Mouse (Mus musculus): ENCODE measurements at regions not wholly inside any gene's neighbourhood (a gene's known extent, or its start where the extent isn't known, plus 50 kb on each side); places are given as distances from the start of the nearest gene placed in this dataset.

- DNase-seq (ENCODE audit: inconsistent age in 2 of 2, low spot score in 1 of 2), result no peak
Observed at GRCm38 (mm10) chr4:106149471-106150048, 166.5 kb upstream of the Usp24 start.

- no peak for DNase-seq (ENCODE audit: inconsistent age in 2 of 2, low spot score in 1 of 2)
Observed at GRCm38 (mm10) chr4:106150775-106151174, 165.2 kb upstream of the Usp24 start.

GRCm38 (mm10) chr4:106157451-106158179 lies 158.4 kb upstream of the Usp24 start:
- no peak for DNase-seq (ENCODE audit: inconsistent age in 2 of 2, low spot score in 1 of 2)

GRCm38 (mm10) chr4:106161592-106161991 lies 154.4 kb upstream of the Usp24 start:
- no peak for DNase-seq (ENCODE audit: inconsistent age in 2 of 2, low spot score in 1 of 2)

DNA sequence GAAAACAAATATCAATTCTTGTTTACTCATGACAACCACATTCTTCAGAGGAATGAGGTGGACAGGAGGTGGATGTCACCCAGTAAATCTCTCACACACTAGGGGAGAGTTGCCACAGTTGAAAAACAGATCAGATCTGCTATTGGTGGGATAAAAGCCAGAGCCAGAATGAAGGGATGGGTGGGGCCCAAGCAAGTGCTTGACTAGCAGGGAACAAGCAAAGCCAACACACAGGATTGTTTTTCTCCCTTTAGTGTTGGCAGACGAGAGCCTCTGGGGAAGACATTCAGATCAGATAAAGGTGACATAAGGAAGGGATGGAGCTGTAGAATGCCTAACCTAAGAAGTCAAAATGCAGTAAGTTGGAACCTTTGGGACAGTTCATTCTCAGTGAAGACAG lies 153.5 kb upstream of the Usp24 start:
- DNase-seq (ENCODE audit: inconsistent age in 2 of 2, low spot score in 1 of 2), result no peak

DNA sequence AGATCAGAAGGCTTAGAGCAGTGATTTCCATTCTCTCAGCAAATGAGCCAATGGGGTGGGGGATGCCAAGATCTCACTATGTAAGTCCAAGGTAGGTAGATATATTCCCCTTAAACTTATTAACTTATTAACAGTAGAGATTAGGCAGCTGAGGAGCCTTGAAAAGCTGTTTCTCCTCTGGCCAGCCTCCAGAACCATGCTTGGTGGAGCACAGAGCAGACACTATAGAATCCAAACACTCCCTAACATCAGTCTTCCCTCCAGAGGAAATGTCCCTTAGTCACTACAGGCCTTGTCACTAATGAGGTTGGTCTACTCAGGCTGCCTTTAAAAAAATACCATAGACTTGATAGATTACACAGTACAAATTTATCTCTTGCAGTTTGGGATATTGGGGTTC lies 152.8 kb upstream of the Usp24 start:
- peak in 1 of 2 experiments; percentile 48 for DNase-seq (ENCODE audit: inconsistent age in 2 of 2, low spot score in 1 of 2)

DNA sequence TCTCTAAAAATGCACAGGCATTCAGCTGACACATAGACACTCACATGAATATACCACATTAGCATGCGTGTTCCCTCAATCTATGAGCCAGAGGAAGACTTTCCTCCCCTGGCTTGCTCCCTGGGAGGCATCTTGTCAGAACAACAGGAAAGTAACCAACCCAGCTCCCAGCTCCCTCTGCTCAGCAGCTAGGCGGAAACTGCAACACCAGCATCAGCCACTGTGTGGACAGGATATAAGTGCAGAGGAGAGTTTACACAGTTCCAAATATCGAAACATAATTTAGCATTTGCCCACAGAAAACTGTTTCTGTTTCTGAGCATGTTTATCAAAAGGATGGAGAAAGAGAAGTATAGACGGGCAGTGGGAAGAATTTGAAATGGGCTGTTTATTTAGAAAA lies 148.3 kb upstream of the Usp24 start:
- no peak for DNase-seq (ENCODE audit: inconsistent age in 2 of 2, low spot score in 1 of 2)

- no peak for DNase-seq (ENCODE audit: inconsistent age in 2 of 2, low spot score in 1 of 2)
Observed at GRCm38 (mm10) chr4:106168741-106169140, 147.3 kb upstream of the Usp24 start.

GRCm38 (mm10) chr4:106169466-106169865 lies 146.5 kb upstream of the Usp24 start:
- no peak for DNase-seq (ENCODE audit: inconsistent age in 2 of 2, low spot score in 1 of 2)

DNA sequence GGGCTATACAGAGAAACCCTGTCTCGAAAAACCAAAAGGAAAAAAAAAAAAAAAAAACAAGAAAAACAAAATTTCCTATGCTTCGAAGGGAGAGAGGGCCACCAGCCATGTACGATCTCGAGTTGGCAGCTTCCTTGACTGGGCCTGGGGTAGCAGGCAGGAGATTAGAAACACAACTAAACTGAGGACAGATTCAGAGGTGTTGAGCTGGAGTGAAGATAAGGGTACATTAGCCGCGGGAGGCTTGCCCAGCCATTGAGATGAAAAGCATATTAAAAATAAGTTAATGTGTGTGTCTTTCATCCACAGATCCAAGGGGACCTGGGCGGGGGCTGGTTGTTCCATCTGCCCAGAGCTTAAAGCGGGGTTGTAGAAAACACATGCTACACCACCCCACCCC lies 145.3 kb upstream of the Usp24 start:
- DNase-seq (ENCODE audit: inconsistent age in 2 of 2, low spot score in 1 of 2), result no peak

GRCm38 (mm10) chr4:106175352-106175751 lies 140.7 kb upstream of the Usp24 start:
- no peak for DNase-seq (ENCODE audit: inconsistent age in 2 of 2, low spot score in 1 of 2)

- DNase-seq (ENCODE audit: inconsistent age in 2 of 2, low spot score in 1 of 2), result peak in 1 of 2 experiments; percentile 70
Observed at GRCm38 (mm10) chr4:106185745-106186501, 130.1 kb upstream of the Usp24 start.

- DNase-seq (ENCODE audit: inconsistent age in 2 of 2, low spot score in 1 of 2), result peak in 1 of 2 experiments; percentile 85
Observed at GRCm38 (mm10) chr4:106186684-106187083, 129.3 kb upstream of the Usp24 start.

DNA sequence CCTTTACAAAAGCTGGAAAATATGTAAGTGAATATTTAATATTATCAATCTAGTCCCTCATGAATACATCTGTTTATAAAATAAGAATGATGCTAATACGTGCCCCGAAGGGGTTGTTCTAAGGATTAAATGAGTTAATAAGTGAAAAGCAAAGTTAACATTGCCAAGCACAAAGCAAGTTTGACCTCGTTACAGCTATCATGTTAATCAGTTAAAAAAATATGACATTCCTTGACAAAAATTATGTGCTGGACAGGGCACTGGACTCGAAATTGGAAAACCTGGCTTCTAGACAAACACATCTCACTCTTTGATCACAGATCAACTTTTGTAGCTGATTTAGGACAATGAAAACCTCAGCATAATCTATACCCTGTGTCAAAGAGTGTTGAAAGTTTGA lies 125.8 kb upstream of the Usp24 start:
- no peak for DNase-seq (ENCODE audit: inconsistent age in 2 of 2, low spot score in 1 of 2)

DNA sequence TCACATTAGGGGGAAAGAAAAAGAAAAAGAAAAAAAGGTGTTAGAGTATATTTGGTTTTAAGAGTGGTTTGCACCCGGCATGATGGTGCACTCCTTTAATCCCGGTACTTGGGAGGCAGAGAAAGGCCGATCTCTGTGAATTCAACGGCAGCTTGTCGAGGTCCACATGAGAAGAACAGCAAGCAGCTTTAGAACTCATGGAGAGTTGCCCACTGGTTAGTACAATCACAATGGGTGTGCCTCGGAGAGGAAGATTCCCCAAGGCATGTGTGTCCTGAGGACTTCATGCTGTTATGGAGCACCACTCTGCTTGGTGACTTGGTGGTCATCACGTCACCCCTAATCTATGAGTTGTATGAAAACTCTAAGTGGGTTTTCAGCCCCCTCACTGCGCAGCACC lies 124.7 kb upstream of the Usp24 start:
- no peak for DNase-seq (ENCODE audit: inconsistent age in 2 of 2, low spot score in 1 of 2)

DNA sequence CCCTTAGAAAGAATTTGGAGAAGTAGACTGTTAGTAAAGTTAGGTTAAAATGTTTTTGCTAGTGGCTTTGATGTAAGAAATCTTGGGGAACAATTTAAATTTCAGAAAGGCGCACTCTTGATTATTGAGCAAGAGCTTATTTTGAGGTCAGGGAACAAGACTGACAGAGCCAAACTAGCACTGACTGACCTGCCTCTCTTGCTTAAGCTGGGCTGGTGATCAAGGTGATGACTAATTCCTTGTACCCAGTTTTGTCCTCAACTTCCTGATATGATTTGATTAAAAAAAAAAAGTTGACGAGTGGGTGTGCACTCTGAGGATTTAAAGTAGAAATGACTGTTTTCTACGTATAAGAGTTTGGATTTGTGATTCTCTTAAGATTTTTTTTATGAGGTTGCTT lies 124.2 kb upstream of the Usp24 start:
- peak in 1 of 2 experiments; percentile 78 for DNase-seq (ENCODE audit: inconsistent age in 2 of 2, low spot score in 1 of 2)

DNA sequence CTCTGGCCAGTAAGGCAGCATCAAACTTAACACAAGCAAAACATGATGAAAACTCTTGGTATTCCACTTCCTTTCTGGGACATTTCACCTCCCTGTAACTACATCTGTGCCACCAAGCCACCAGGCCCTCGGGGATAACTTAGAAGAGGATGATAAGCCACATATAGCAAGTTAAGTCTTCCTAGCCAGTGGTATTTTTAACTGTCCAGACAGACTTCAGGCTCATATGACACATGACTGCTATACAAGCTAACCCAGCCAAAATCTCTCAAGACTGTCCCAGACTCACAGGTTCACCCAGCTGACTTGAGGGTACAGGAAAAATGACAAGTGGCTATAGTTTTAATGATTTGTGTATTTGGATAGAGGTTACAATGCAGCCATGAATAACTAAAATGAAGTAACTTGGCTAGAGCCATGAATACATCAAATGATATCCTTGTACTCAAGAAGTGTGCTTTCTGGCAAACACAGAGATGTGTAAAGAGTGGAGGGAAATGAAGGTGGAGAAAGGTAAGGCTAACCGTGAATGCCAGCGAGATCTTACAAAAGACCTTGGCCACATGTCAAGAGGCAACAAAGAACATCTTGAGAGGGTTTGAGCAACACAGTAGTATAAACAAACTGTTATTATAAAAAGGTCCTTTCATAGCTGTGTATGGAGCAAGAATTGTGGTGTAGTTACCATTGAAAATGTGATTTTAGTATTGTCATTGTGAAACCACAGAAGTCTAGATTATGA lies 122.6 kb upstream of the Usp24 start:
- DNase-seq (ENCODE audit: inconsistent age in 2 of 2, low spot score in 1 of 2), result no peak

DNA sequence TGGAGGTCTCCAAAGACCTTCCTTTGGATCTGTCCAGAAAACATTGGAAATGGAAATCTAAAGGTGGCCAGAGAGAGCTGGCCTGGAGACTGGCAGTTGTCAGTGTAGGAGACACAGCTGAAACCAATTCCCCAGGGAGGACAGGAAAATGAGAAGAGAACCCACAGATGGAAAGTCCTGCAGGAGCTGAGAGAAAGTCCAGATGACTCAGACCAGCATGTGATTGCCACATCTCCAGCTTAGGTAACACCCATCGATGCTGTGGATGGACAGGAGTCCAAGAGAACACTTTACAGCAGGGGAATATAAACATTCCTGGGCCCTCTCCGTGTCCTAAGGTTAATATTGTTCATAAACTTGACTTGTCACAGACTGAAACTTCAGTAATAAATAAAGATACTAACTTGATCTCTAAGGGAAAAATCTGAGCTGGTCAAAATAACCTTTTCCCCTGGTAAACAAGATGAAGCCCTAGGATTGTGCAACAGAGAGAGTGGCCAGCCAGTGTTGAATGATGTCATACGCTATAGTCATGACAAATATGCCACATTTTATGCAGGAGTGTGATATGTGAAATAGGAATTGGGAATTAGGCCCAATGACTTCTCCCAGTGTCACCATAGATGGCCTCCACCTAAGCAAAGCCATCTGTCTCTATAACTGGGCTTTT lies 120.4 kb upstream of the Usp24 start:
- DNase-seq (ENCODE audit: inconsistent age in 2 of 2, low spot score in 1 of 2), result peak in 1 of 2 experiments; percentile 83

DNA sequence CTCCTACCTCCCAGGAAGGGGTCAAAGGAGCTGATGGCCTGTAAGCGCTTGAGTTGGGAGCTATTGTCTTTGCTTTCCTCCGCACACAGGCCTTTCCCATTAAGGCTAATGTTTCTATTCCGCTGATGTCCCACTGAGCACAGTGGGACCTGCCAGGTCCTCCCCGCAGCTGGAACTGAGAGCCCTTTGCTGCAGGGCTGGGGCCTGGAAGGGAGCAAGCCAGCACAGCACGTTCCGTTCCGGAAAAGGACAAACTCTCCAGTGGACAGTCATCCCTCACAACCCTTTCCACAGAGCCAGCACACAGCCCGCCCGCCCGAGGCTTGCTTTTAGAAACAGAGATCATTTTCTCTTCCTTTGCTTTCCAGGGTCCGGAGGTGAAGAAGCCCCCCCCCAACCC lies 116.2 kb upstream of the Usp24 start:
- peak; percentile 66 to 79 for DNase-seq (ENCODE audit: inconsistent age in 2 of 2, low spot score in 1 of 2)

- peak; percentile 29 to 55 for DNase-seq (ENCODE audit: inconsistent age in 2 of 2, low spot score in 1 of 2)
Observed at GRCm38 (mm10) chr4:106200241-106200640, 115.8 kb upstream of the Usp24 start.

DNA sequence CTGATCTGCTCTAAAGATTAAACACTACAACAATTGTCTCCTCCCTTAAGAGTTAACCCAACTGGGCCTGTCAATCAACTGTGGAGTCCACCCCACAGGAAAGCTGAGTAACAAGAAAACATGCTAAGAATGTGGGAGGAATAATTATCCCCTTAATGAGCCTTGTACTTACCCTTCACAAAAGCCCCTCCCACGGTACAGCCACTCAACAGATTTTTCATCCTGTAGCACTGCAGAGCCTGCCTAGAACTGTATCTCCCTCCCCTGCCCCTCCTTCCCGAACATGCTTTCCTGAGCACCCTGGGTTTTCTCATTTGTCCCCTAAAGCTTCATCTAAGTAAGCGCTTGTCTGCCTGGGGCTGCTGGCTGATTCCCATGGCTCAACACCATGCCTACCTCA lies 113.5 kb upstream of the Usp24 start:
- no peak for DNase-seq (ENCODE audit: inconsistent age in 2 of 2, low spot score in 1 of 2)

All from adrenal gland, adult (tissue).